10 mouse cellular contexts compared by ENCODE assay signal in genomic region chr9:59266332-59266731, GRCm38 (mm10). TPM values are rescaled to one million over a fixed set of nuclear protein-coding genes. Genes with fewer than 3 reads are reported as not detected.
DNase-seq lines count a peak whose midpoint lies in the region; ATAC-seq and TF ChIP-seq lines count a peak whose summit lies in the region.
"Had no signal": no experiment of that assay in that cellular context is flagged by ENCODE, and none has a peak within 500 bp of the region (broad histone marks: within the 10 kb centered on the region; RNA-seq: fewer than 3 reads in every experiment).

No protein-coding gene starts in this region.

- no peak overlapping the region for H3K4me3 ChIP-seq in bone marrow, adult 2 months (replicated peaks; ENCODE audit: control insufficient read depth, low read depth, low read length)
- H3K4me3 ChIP-seq in lung, embryonic 14.5 days (ENCODE audit: low read depth, low read length): no peak overlapping the region
- H3K4me3 ChIP-seq: neural tube, embryonic 15.5 days had no signal

- H3K36me3 ChIP-seq in lung, embryonic 14.5 days (ENCODE audit: insufficient read depth): no peaks in the 10 kb centered on the region
- H3K36me3 ChIP-seq: neural tube, embryonic 15.5 days had no signal

- WGBS in bone marrow, adult 2 months: 52% methylated on average over 6 of the region's 6 CpGs
- 65% methylated on average over 6 of the region's 6 CpGs for WGBS in lung, embryonic 14.5 days

- DNase-seq in gastrocnemius, adult 18-20 months (ENCODE audit: low spot score): peak; percentile 26
- DNase-seq in gastrocnemius, postnatal 4 days (ENCODE audit: low spot score in 2 of 2): no peak
- DNase-seq in A20 (ENCODE audit: low read depth, low spot score): peak; percentile 69
- peak; percentile 17 for DNase-seq in lung, embryonic 14.5 days
- DNase-seq in urinary bladder, postnatal 14 days (ENCODE audit: low spot score): no peak
- no peak for DNase-seq in layer of hippocampus, adult 9-10 months (ENCODE audit: low spot score)
- no peak for DNase-seq in heart, adult 11 months
- DNase-seq: heart, postnatal 36 days had no signal

- H3K27ac ChIP-seq in bone marrow, adult 2 months (ENCODE audit: control insufficient read depth, insufficient read depth, low read depth, low read length, poor library complexity): no peak overlapping the region
- no peak overlapping the region for H3K27ac ChIP-seq in lung, embryonic 14.5 days (ENCODE audit: low read depth)
- H3K27ac ChIP-seq: neural tube, embryonic 15.5 days had no signal

- H3K4me2 ChIP-seq in lung, embryonic 14.5 days: no peak overlapping the region
- H3K4me2 ChIP-seq: neural tube, embryonic 15.5 days had no signal

- no peaks in the 10 kb centered on the region; the same call in 1 of the 2 replicates for H3K4me1 ChIP-seq in bone marrow, adult 2 months (ENCODE audit: control insufficient read depth, insufficient read depth, low read length)
- no peaks in the 10 kb centered on the region; the same call in 1 of the 2 replicates for H3K4me1 ChIP-seq in lung, embryonic 14.5 days (ENCODE audit: insufficient read depth)

- no peaks in the 10 kb centered on the region for H3K9me3 ChIP-seq in lung, embryonic 14.5 days (ENCODE audit: low read depth, low read length)
- H3K9me3 ChIP-seq: neural tube, embryonic 15.5 days had no signal

- no peaks in the 10 kb centered on the region for H3K27me3 ChIP-seq in lung, embryonic 14.5 days (ENCODE audit: insufficient read depth, low read length)
- H3K27me3 ChIP-seq: neural tube, embryonic 15.5 days had no signal

- no peak overlapping the region for H3K9ac ChIP-seq in lung, embryonic 14.5 days
- H3K9ac ChIP-seq: neural tube, embryonic 15.5 days had no signal

- TF ChIP-seq CTCF in bone marrow, adult 2 months (IDR thresholded peaks at IDR 0.05; ENCODE audit: control insufficient read depth, insufficient read depth, low read length): peak; percentile 54; the same call in 1 of the 2 replicates
- TF ChIP-seq CTCF in lung, embryonic 14.5 days (IDR thresholded peaks at IDR 0.05; ENCODE audit: low read depth): peak; percentile 38; the same call in 1 of the 2 replicates

- ATAC-seq in lung, embryonic 14.5 days (ENCODE audit: insufficient read depth): no peak

- TF ChIP-seq POLR2A in bone marrow, adult 2 months (IDR thresholded peaks at IDR 0.05; ENCODE audit: borderline replicate concordance, control insufficient read depth, low read depth, low read length): no peak

RNA-seq across cellular contexts. Expression of gene Adpgk, which starts 25.0 kb away (rescaled TPM):
- 1 to 10 TPM; 7.8 to 7.9 TPM for total RNA-seq in gastrocnemius, adult 18-20 months (2021)
- total RNA-seq in gastrocnemius, postnatal 4 days (2021): 10 to 100 TPM; 17.3 to 17.6 TPM
- 81.1 and 196 TPM in 2 replicates for polyA plus RNA-seq in bone marrow, adult 2 months (2011; ENCODE audit: insufficient read depth, insufficient read length, low replicate concordance, missing spikeins)
- polyA plus RNA-seq in lung, embryonic 14.5 days (2014; fragmentation: Nextera tagmentation; extraction: Ambion mirVana): 56.8 and 57.0 TPM in 2 replicates

Comparison
In these comparisons a context has a peak if more than half of its experiments do, and no peak if none do; other contexts are left out.
1. DNase-seq: peak in gastrocnemius, adult 18-20 months (single experiment), A20 (single experiment) and lung, embryonic 14.5 days (single experiment); none in gastrocnemius, postnatal 4 days (0 of 2), urinary bladder, postnatal 14 days (single experiment), layer of hippocampus, adult 9-10 months (single experiment) and heart, adult 11 months (single experiment).